Mouse (Mus musculus) liver, postnatal 0 days (tissue): ENCODE measurements around the gene Meig1. TPM values are rescaled to one million over a fixed set of nuclear protein-coding genes. Genes with fewer than 3 reads are reported as not detected.

Source experiments
- ATAC-seq: fragments of 200-750 bp; cut with Nextera tagmentation; 2 replicates; pipeline ENCODE4 v1.8.0; 2017; ENCODE audit warnings: mild to moderate bottlenecking, moderate library complexity
- DNase-seq: peaks from one replicate; pipeline ENCODE4 v3.0.0-alpha.2; 2016
- H3K27ac ChIP-seq: fragments of 300-500 bp; sonication (generic); 2 replicates; pipeline ENCODE4 v1.5.1; 2014; ENCODE audit warnings: antibody characterized with exemption, moderate library complexity, mild to moderate bottlenecking, low read depth
- H3K27me3 ChIP-seq: fragments of 300-500 bp; sonication (generic); 2 replicates; pipeline ENCODE4 v1.6.1; 2014; ENCODE audit warnings: low read length, control low read depth, mixed read lengths; ENCODE audit not compliant: insufficient read depth
- H3K36me3 ChIP-seq: fragments of 300-500 bp; sonication (generic); replicated peaks from 2 replicates; pipeline ENCODE4 v1.6.1; 2014; ENCODE audit warnings: mild to moderate bottlenecking, control low read depth, low read length, moderate library complexity, mixed read lengths; ENCODE audit not compliant: insufficient read depth
- H3K4me1 ChIP-seq: fragments of 300-500 bp; sonication (generic); 2 replicates; pipeline ENCODE4 v1.6.1; 2014; ENCODE audit warnings: antibody characterized with exemption, mild to moderate bottlenecking, control low read depth; ENCODE audit not compliant: insufficient read depth
- H3K4me2 ChIP-seq: fragments of 300-500 bp; sonication (generic); 2 replicates; pipeline ENCODE4 v1.6.1; 2014; ENCODE audit warnings: low read depth, mild to moderate bottlenecking, low read length, moderate library complexity, mixed read lengths
- H3K4me3 ChIP-seq: fragments of 300-500 bp; sonication (generic); 2 replicates; pipeline ENCODE4 v1.5.1; 2014; ENCODE audit warnings: low read depth, low read length
- H3K9ac ChIP-seq: fragments of 300-500 bp; sonication (generic); replicated peaks from 2 replicates; pipeline ENCODE4 v1.6.1; 2014; ENCODE audit warnings: mild to moderate bottlenecking, moderate library complexity
- H3K9me3 ChIP-seq: fragments of 300-500 bp; sonication (generic); 2 replicates; pipeline ENCODE4 v1.6.1; 2016; ENCODE audit warnings: mild to moderate bottlenecking, control low read depth, low read length, mixed read lengths
- CTCF ChIP-seq: sonication (generic); IDR thresholded peaks from 2 replicates; pipeline ENCODE4 v1.5.1; 2016; ENCODE audit warnings: antibody characterized with exemption, low read depth
- EP300 ChIP-seq: IDR thresholded peaks from 2 replicates; pipeline ENCODE4 v1.6.1; 2016; ENCODE audit warnings: antibody characterized with exemption, low read depth, mild to moderate bottlenecking
- WGBS: fragments of 180-500 bp; shearing (Covaris S2); extraction: QIAGEN DNeasy Blood & Tissue Kit; methylation state at CpG from one replicate; pipeline ENCODE4 v1.1.7; 2014; ENCODE audit not compliant: insufficient replicate concordance; 5-methylcytosine and 5-hydroxymethylcytosine counted together
- polyA plus RNA-seq: library from polyadenylated mRNA; unstranded; fragments of >200 nt; fragmentation: Nextera tagmentation; extraction: Ambion mirVana; gene quantifications from 2 replicates; pipeline ENCODE4 v1.2.1, GENCODE M21; 2015

Meig1 gene
- polyA plus RNA-seq, 1 experiment from 2014 or later = 0.69 TPM

DNA sequence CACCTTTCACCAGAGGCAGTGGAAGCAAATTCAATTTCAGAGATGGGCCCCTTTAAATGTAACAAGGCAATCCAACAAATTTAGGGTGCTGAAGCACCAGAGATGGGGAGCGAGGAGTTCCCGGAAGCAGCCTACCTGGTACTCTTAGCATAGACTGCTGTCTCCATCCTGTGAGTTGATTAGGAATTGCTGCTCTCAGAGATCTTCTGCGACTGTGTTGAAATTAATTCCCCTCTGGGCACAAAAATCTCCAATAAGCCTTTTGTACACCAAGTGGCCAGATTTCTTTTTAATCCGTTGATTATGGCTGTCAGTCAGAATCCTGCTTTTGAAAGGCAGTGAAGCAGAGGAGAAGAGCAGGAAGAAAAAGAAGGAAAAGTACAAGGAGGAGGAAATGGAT lies 57.3 kb downstream of the Meig1 start:
- no peak for TF ChIP-seq CTCF
- TF ChIP-seq EP300 = no peak
- 56% methylated on average over 4 of the region's 4 CpGs for WGBS
- H3K36me3 ChIP-seq = no peaks in the 10 kb centered on the region
- 0 out of 2 replicates have a peak, but pooled peaks cover 2% of the 10 kb centered on the region for H3K27me3 ChIP-seq
- no peak overlapping the region for H3K4me3 ChIP-seq
- H3K9me3 ChIP-seq = no peaks in the 10 kb centered on the region
- ATAC-seq (no peak), DNase-seq (no peak)
- no peak overlapping the region for H3K9ac ChIP-seq
- H3K4me2 ChIP-seq = no peak overlapping the region
- H3K4me1 ChIP-seq = no peaks in the 10 kb centered on the region
- no peak overlapping the region for H3K27ac ChIP-seq

DNA sequence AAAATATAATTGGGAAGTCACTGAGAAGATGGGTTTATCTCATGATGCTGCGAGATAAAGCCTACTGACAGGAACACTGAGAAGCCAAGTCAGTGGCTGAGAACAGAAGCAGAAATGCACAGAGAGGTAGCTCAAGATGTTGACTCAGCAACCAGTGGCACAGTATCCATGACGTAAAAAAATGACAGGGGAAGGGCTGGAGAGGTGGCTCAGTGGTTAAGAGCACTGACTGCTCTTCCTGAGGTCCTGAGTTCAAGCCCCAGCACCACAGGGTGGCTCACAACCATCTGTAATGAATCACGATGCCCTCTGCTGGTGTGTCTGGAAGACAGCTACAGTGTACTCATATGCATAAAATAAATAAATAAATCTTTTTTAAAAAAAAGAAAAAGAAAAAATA lies 61.4 kb downstream of the Meig1 start:
- Histone ChIP-seq H3K4me3 (no peak overlapping the region), H3K27ac (no peak overlapping the region), H3K4me1 (no peaks in the 10 kb centered on the region), H3K9me3 (no peaks in the 10 kb centered on the region), H3K9ac (no peak overlapping the region), H3K27me3 (0 out of 2 replicates have a peak, but pooled peaks cover 2% of the 10 kb centered on the region), H3K4me2 (no peak overlapping the region), H3K36me3 (no peaks in the 10 kb centered on the region)
- 71% methylated on average over 3 of the region's 3 CpGs for WGBS
- ATAC-seq = no peak
- DNase-seq = no peak
- no peak for TF ChIP-seq CTCF

Other genes with a start within 250 kb of the Meig1 start
- 17.1 and 17.4 TPM in 2 replicates for gene Nmt2, start 138.4 kb downstream of the Meig1 start, polyA plus RNA-seq
- 10.2 and 10.3 TPM in 2 replicates for gene Rpp38, start 90.0 kb downstream of the Meig1 start, polyA plus RNA-seq
- gene Acbd7, start 86.5 kb downstream of the Meig1 start, polyA plus RNA-seq = 0.29 TPM in 1 of 2 replicates, not detected in the other
- not detected in 2 replicates for gene Olah, start 25.4 kb downstream of the Meig1 start, polyA plus RNA-seq
- gene Dclre1c, start 1.5 kb upstream of the Meig1 start, polyA plus RNA-seq = 3.0 and 3.1 TPM in 2 replicates
- gene Suv39h2, start 52.4 kb upstream of the Meig1 start, polyA plus RNA-seq = 2.3 and 2.5 TPM in 2 replicates
- gene Gm45902, start 90.1 kb upstream of the Meig1 start, polyA plus RNA-seq = 0.56 and 1.0 TPM in 2 replicates
- 32.6 and 38.1 TPM in 2 replicates for gene Hspa14, start 90.2 kb upstream of the Meig1 start, polyA plus RNA-seq
- gene Cdnf, start 90.4 kb upstream of the Meig1 start, polyA plus RNA-seq = 0.12 and 0.40 TPM in 2 replicates
- gene Fam107b, start 147.8 kb upstream of the Meig1 start, polyA plus RNA-seq = 20.5 and 23.1 TPM in 2 replicates